Mouse (Mus musculus): Measurements from ENCODE around the gene Barhl2. TPM values are rescaled to one million over a fixed set of nuclear protein-coding genes. Genes with fewer than 3 reads are reported as not detected.

The Barhl2 gene
- polyA plus RNA-seq, 1 experiment from 2014 or later: not detected

- no peak overlapping the region for H3K9ac ChIP-seq (ENCODE audit: low read depth, low read length)
- H3K4me3 ChIP-seq (ENCODE audit: low read depth, low read length): no peak overlapping the region
- peaks cover 100% of the 10 kb centered on the region for H3K27me3 ChIP-seq (replicated peaks; ENCODE audit: control insufficient read depth, insufficient read depth, low read length)
- H3K9me3 ChIP-seq (ENCODE audit: control insufficient read depth, low read length): no peaks in the 10 kb centered on the region
- DNase-seq (ENCODE audit: low spot score) (no peak), ATAC-seq (ENCODE audit: low read depth) (no peak)
- 2% methylated on average over 24 of the region's 24 CpGs for WGBS
- no peak overlapping the region for H3K4me2 ChIP-seq (ENCODE audit: low read depth, low read length)
- 0 out of 2 replicates have a peak, but pooled peaks cover 3% of the 10 kb centered on the region for H3K4me1 ChIP-seq (ENCODE audit: control insufficient read depth, insufficient read depth, low read length)
- H3K27ac ChIP-seq (replicated peaks; ENCODE audit: low read depth, low read length): no peak overlapping the region
- no peaks in the 10 kb centered on the region for H3K36me3 ChIP-seq (ENCODE audit: control insufficient read depth, insufficient read depth, low read length)
Measured at GRCm38 (mm10) chr5:106464336-106465128, 6.6 kb upstream of the Barhl2 start.

GRCm38 (mm10) chr5:106463661-106464191 lies 5.8 kb upstream of the Barhl2 start:
- Histone ChIP-seq H3K36me3 (ENCODE audit: control insufficient read depth, insufficient read depth, low read length) (no peaks in the 10 kb centered on the region), H3K4me3 (ENCODE audit: low read depth, low read length) (no peak overlapping the region), H3K27ac (replicated peaks; ENCODE audit: low read depth, low read length) (no peak overlapping the region), H3K9ac (ENCODE audit: low read depth, low read length) (no peak overlapping the region), H3K27me3 (replicated peaks; ENCODE audit: control insufficient read depth, insufficient read depth, low read length) (peaks cover 100% of the 10 kb centered on the region), H3K4me1 (ENCODE audit: control insufficient read depth, insufficient read depth, low read length) (peaks cover 4% of the 10 kb centered on the region; the same call in 1 of the 2 replicates), H3K9me3 (ENCODE audit: control insufficient read depth, low read length) (no peaks in the 10 kb centered on the region), H3K4me2 (ENCODE audit: low read depth, low read length) (no peak overlapping the region)
- WGBS: 1% methylated on average over 25 of the region's 25 CpGs
- no peak for DNase-seq (ENCODE audit: low spot score)
- no peak for ATAC-seq (ENCODE audit: low read depth)

GRCm38 (mm10) chr5:106461913-106462312 lies 3.9 kb upstream of the Barhl2 start:
- Histone ChIP-seq H3K36me3 (ENCODE audit: control insufficient read depth, insufficient read depth, low read length) (no peaks in the 10 kb centered on the region), H3K4me2 (ENCODE audit: low read depth, low read length) (no peak overlapping the region), H3K27ac (replicated peaks; ENCODE audit: low read depth, low read length) (no peak overlapping the region), H3K4me3 (ENCODE audit: low read depth, low read length) (no peak overlapping the region), H3K9me3 (ENCODE audit: control insufficient read depth, low read length) (no peaks in the 10 kb centered on the region), H3K4me1 (ENCODE audit: control insufficient read depth, insufficient read depth, low read length) (peaks cover 13% of the 10 kb centered on the region; the same call in 1 of the 2 replicates), H3K27me3 (replicated peaks; ENCODE audit: control insufficient read depth, insufficient read depth, low read length) (peaks cover 100% of the 10 kb centered on the region), H3K9ac (ENCODE audit: low read depth, low read length) (no peak overlapping the region)
- 0% methylated on average over 4 of the region's 4 CpGs for WGBS
- DNase-seq (ENCODE audit: low spot score) (no peak), ATAC-seq (ENCODE audit: low read depth) (no peak)

GRCm38 (mm10) chr5:106461431-106461830 lies 3.5 kb upstream of the Barhl2 start:
- no peak overlapping the region for H3K9ac ChIP-seq (ENCODE audit: low read depth, low read length)
- no peaks in the 10 kb centered on the region for H3K36me3 ChIP-seq (ENCODE audit: control insufficient read depth, insufficient read depth, low read length)
- H3K27me3 ChIP-seq (replicated peaks; ENCODE audit: control insufficient read depth, insufficient read depth, low read length): peaks cover 99% of the 10 kb centered on the region
- H3K27ac ChIP-seq (replicated peaks; ENCODE audit: low read depth, low read length): no peak overlapping the region
- H3K4me3 ChIP-seq (ENCODE audit: low read depth, low read length): no peak overlapping the region
- H3K4me2 ChIP-seq (ENCODE audit: low read depth, low read length): no peak overlapping the region
- H3K4me1 ChIP-seq (ENCODE audit: control insufficient read depth, insufficient read depth, low read length): peaks cover 13% of the 10 kb centered on the region; the same call in 1 of the 2 replicates
- H3K9me3 ChIP-seq (ENCODE audit: control insufficient read depth, low read length): no peaks in the 10 kb centered on the region
- 9% methylated on average over 3 of the region's 3 CpGs for WGBS
- DNase-seq (ENCODE audit: low spot score) (no peak), ATAC-seq (ENCODE audit: low read depth) (no peak)

- H3K27ac ChIP-seq (replicated peaks; ENCODE audit: low read depth, low read length): no peak overlapping the region
- WGBS: 2% methylated on average over 17 of the region's 17 CpGs
Measured at GRCm38 (mm10) chr5:106460535-106460934, 2.6 kb upstream of the Barhl2 start.

GRCm38 (mm10) chr5:106460001-106460511 lies 2.1 kb upstream of the Barhl2 start:
- under 1% methylated on average over 21 of the region's 22 CpGs for WGBS
- Histone ChIP-seq H3K4me1 (ENCODE audit: control insufficient read depth, insufficient read depth, low read length) (peaks cover 13% of the 10 kb centered on the region; the same call in 1 of the 2 replicates), H3K27ac (replicated peaks; ENCODE audit: low read depth, low read length) (no peak overlapping the region), H3K9me3 (ENCODE audit: control insufficient read depth, low read length) (no peaks in the 10 kb centered on the region), H3K36me3 (ENCODE audit: control insufficient read depth, insufficient read depth, low read length) (no peaks in the 10 kb centered on the region), H3K27me3 (replicated peaks; ENCODE audit: control insufficient read depth, insufficient read depth, low read length) (peaks cover 97% of the 10 kb centered on the region), H3K4me2 (ENCODE audit: low read depth, low read length) (no peak overlapping the region), H3K9ac (ENCODE audit: low read depth, low read length) (no peak overlapping the region), H3K4me3 (ENCODE audit: low read depth, low read length) (no peak overlapping the region)
- no peak for ATAC-seq (ENCODE audit: low read depth)
- no peak for DNase-seq (ENCODE audit: low spot score)

More at GRCm38 (mm10) chr5:106460535-106460934, 2.6 kb upstream of the Barhl2 start:
- Histone ChIP-seq H3K4me1 (ENCODE audit: control insufficient read depth, insufficient read depth, low read length) (peaks cover 13% of the 10 kb centered on the region; the same call in 1 of the 2 replicates), H3K9ac (ENCODE audit: low read depth, low read length) (no peak overlapping the region), H3K36me3 (ENCODE audit: control insufficient read depth, insufficient read depth, low read length) (no peaks in the 10 kb centered on the region), H3K4me2 (ENCODE audit: low read depth, low read length) (no peak overlapping the region), H3K4me3 (ENCODE audit: low read depth, low read length) (no peak overlapping the region), H3K9me3 (ENCODE audit: control insufficient read depth, low read length) (no peaks in the 10 kb centered on the region), H3K27me3 (replicated peaks; ENCODE audit: control insufficient read depth, insufficient read depth, low read length) (peaks cover 97% of the 10 kb centered on the region)
- ATAC-seq (ENCODE audit: low read depth): no peak
- no peak for DNase-seq (ENCODE audit: low spot score)

- DNase-seq (ENCODE audit: low spot score): no peak
- Histone ChIP-seq H3K36me3 (ENCODE audit: control insufficient read depth, insufficient read depth, low read length) (no peaks in the 10 kb centered on the region), H3K4me2 (ENCODE audit: low read depth, low read length) (peak overlapping the region; percentile 91), H3K27ac (replicated peaks; ENCODE audit: low read depth, low read length) (no peak overlapping the region), H3K9ac (ENCODE audit: low read depth, low read length) (peak overlapping the region; percentile 42; the same call in 1 of the 2 replicates), H3K4me1 (ENCODE audit: control insufficient read depth, insufficient read depth, low read length) (peaks cover 13% of the 10 kb centered on the region; the same call in 1 of the 2 replicates), H3K9me3 (ENCODE audit: control insufficient read depth, low read length) (no peaks in the 10 kb centered on the region), H3K4me3 (ENCODE audit: low read depth, low read length) (peak overlapping the region; percentile 51), H3K27me3 (replicated peaks; ENCODE audit: control insufficient read depth, insufficient read depth, low read length) (peaks cover 97% of the 10 kb centered on the region)
- ATAC-seq (ENCODE audit: low read depth): no peak
- under 1% methylated on average over 29 of the region's 31 CpGs for WGBS
Measured at GRCm38 (mm10) chr5:106459120-106459641, 1.2 kb upstream of the Barhl2 start.

GRCm38 (mm10) chr5:106458477-106459119 lies 632 bp upstream of the Barhl2 start:
- peak; percentile 84 for ATAC-seq (ENCODE audit: low read depth)
- H3K27ac ChIP-seq (replicated peaks; ENCODE audit: low read depth, low read length): no peak overlapping the region
- peak overlapping the region; percentile 51 for H3K4me3 ChIP-seq (ENCODE audit: low read depth, low read length)
- 2% methylated on average over 36 of the region's 68 CpGs for WGBS
- H3K27me3 ChIP-seq (replicated peaks; ENCODE audit: control insufficient read depth, insufficient read depth, low read length): peaks cover 97% of the 10 kb centered on the region
- DNase-seq (ENCODE audit: low spot score): no peak
- H3K36me3 ChIP-seq (ENCODE audit: control insufficient read depth, insufficient read depth, low read length): no peaks in the 10 kb centered on the region
- H3K9me3 ChIP-seq (ENCODE audit: control insufficient read depth, low read length): no peaks in the 10 kb centered on the region
- H3K4me2 ChIP-seq (ENCODE audit: low read depth, low read length): peak overlapping the region; percentile 91
- peaks cover 13% of the 10 kb centered on the region; the same call in 1 of the 2 replicates for H3K4me1 ChIP-seq (ENCODE audit: control insufficient read depth, insufficient read depth, low read length)
- peak overlapping the region; percentile 42; the same call in 1 of the 2 replicates for H3K9ac ChIP-seq (ENCODE audit: low read depth, low read length)
